Mouse (Mus musculus) heart, postnatal 0 days (tissue): ENCODE data around the gene B3gnt2. TPM values are rescaled to one million over a fixed set of nuclear protein-coding genes. Genes with fewer than 3 reads are reported as not detected.

ENCODE experiments used
- ATAC-seq: fragments of 200-750 bp; cut with Nextera tagmentation; 2 replicates; pipeline ENCODE4 v1.8.0; 2017; ENCODE audit warnings: low read depth, moderate number of reproducible peaks, moderate library complexity; ENCODE audit not compliant: insufficient read depth
- DNase-seq: peaks from one replicate; pipeline ENCODE4 v3.0.0-alpha.2; 2016; ENCODE audit warnings: low spot score
- H3K27ac ChIP-seq: fragments of 300-500 bp; sonication (generic); 2 replicates; pipeline ENCODE4 v1.5.1; 2014; ENCODE audit warnings: low read depth, mild to moderate bottlenecking
- H3K27me3 ChIP-seq: fragments of 300-500 bp; sonication (generic); 2 replicates; pipeline ENCODE4 v1.6.1; 2014; ENCODE audit warnings: low read length, mixed read lengths; ENCODE audit not compliant: control insufficient read depth, insufficient read depth
- H3K36me3 ChIP-seq: fragments of 300-500 bp; sonication (generic); replicated peaks from 2 replicates; pipeline ENCODE4 v1.6.1; 2014; ENCODE audit warnings: low read length, mixed read lengths; ENCODE audit not compliant: control insufficient read depth, insufficient read depth
- H3K4me1 ChIP-seq: fragments of 300-500 bp; sonication (generic); 2 replicates; pipeline ENCODE4 v1.6.1; 2014; ENCODE audit warnings: antibody characterized with exemption; ENCODE audit not compliant: control insufficient read depth, insufficient read depth
- H3K4me2 ChIP-seq: fragments of 300-500 bp; sonication (generic); 2 replicates; pipeline ENCODE4 v1.6.1; 2014; ENCODE audit warnings: low read depth, mild to moderate bottlenecking, low read length, moderate library complexity
- H3K4me3 ChIP-seq: fragments of 300-500 bp; sonication (generic); 2 replicates; pipeline ENCODE4 v1.5.1; 2014; ENCODE audit warnings: low read depth, low read length
- H3K9ac ChIP-seq: fragments of 300-500 bp; sonication (generic); replicated peaks from 2 replicates; pipeline ENCODE4 v1.6.1; 2014; ENCODE audit warnings: low read depth, low read length, mixed read lengths
- H3K9me3 ChIP-seq: fragments of 300-500 bp; sonication (generic); replicated peaks from 2 replicates; pipeline ENCODE4 v1.6.1; 2016; ENCODE audit warnings: low read length; ENCODE audit not compliant: control insufficient read depth
- CTCF ChIP-seq: IDR thresholded peaks from 2 replicates; pipeline ENCODE4 v1.5.1; 2016; ENCODE audit warnings: antibody characterized with exemption, control low read depth, low read depth
- EP300 ChIP-seq: IDR thresholded peaks from 2 replicates; pipeline ENCODE4 v1.6.1; 2016; ENCODE audit warnings: antibody characterized with exemption, low read depth
- WGBS: fragments of 180-500 bp; shearing (Covaris S2); extraction: QIAGEN DNeasy Blood & Tissue Kit; methylation state at CpG from one replicate; pipeline ENCODE4 v1.1.7; 2014; 5-methylcytosine and 5-hydroxymethylcytosine counted together
- polyA plus RNA-seq: library from polyadenylated mRNA; unstranded; fragments of >200 nt; fragmentation: Nextera tagmentation; extraction: Ambion mirVana; gene quantifications from 2 replicates; pipeline ENCODE4 v1.2.1, GENCODE M21; 2015
- total RNA-seq: library from RNA; depleted of rRNA; stranded (reverse); fragments of >200 nt; gene quantifications from 2 replicates; pipeline ENCODE4 v1.2.3, GENCODE M21; 2014; ENCODE audit warnings: low replicate concordance

The B3gnt2 gene
- total and polyA plus RNA-seq, 2 experiments from 2014 or later, result 5.9 to 22.6 TPM

DNA sequence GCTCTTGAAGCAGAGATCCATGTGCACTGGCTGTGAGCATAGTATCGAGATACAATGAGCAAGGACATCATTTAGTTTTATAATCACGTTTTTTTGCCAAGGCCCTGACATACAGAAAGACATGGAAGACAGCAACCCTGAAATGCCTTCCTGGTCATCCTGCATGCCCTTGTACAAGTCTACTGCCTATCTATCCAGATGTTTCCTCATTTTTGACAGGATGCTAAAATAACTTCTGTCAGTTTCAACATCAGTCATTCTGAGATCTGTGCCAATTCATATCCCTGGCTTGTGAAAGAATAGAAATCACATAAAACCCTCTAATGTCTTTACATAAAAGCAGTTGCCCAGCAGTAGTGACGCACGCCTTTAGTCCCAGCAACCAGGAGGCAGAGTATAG lies 36.4 kb upstream of the B3gnt2 start:
- Histone ChIP-seq H3K9ac (no peak overlapping the region), H3K9me3 (no peaks in the 10 kb centered on the region), H3K4me2 (no peak overlapping the region), H3K4me3 (no peak overlapping the region), H3K27ac (no peak overlapping the region), H3K4me1 (no peaks in the 10 kb centered on the region), H3K27me3 (no peaks in the 10 kb centered on the region), H3K36me3 (peaks cover 13% of the 10 kb centered on the region)
- no peak for DNase-seq
- ATAC-seq, result no peak
- TF ChIP-seq CTCF (no peak), EP300 (no peak)
- WGBS, result 79% methylated on average over 4 of the region's 4 CpGs

DNA sequence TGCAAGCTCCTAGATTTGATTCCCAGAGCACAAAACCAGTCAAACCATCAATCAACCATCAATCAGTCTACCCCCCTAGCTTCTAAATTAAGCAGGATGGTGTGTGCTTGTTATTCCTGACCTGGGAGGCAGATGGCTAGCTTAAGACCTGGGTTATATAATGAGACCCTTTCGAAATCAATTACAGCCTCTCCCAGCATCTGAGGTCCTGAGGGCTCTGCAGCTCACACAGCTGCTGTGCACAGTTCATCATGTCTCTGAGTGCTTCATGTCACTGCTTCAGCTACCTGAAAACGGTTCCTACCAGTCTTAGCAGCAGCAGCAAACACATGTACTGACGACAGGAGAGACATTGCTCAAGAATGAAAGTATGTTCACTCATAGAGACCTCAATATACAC lies 32.3 kb upstream of the B3gnt2 start:
- Histone ChIP-seq H3K4me3 (no peak overlapping the region), H3K36me3 (no peaks in the 10 kb centered on the region), H3K9ac (no peak overlapping the region), H3K4me1 (no peaks in the 10 kb centered on the region), H3K27ac (no peak overlapping the region), H3K27me3 (no peaks in the 10 kb centered on the region), H3K4me2 (no peak overlapping the region), H3K9me3 (no peaks in the 10 kb centered on the region)
- TF ChIP-seq EP300 (no peak), CTCF (no peak)
- ATAC-seq, result no peak
- DNase-seq, result no peak
- WGBS, result 70% methylated on average over 3 of the region's 3 CpGs

DNA sequence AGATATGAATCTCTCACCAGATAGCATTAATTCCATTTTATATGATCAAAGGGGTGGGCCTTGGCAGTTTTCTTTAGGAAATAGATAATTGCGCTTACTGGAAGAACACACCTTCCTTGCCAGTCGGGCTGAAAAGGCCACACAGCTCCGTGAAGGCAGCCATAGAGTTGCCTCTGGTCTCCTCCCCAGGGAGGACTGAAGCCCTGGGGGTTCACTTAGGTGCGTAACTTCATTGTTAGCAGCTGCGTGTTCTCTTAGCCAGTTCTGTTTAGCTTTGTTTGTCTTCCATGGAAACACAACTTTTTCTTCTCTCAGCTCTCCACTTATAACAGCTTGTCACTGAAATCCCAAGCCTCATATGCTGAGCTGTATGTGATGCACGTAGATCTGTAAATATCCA lies 31.7 kb upstream of the B3gnt2 start:
- DNase-seq, result no peak
- no peak overlapping the region for H3K4me2 ChIP-seq
- H3K27me3 ChIP-seq, result no peaks in the 10 kb centered on the region
- H3K4me1 ChIP-seq, result no peaks in the 10 kb centered on the region
- no peak overlapping the region for H3K27ac ChIP-seq
- no peak for ATAC-seq
- H3K9me3 ChIP-seq, result no peaks in the 10 kb centered on the region
- WGBS, result 63% methylated on average over 6 of the region's 6 CpGs
- H3K36me3 ChIP-seq, result no peaks in the 10 kb centered on the region
- no peak overlapping the region for H3K4me3 ChIP-seq
- H3K9ac ChIP-seq, result no peak overlapping the region
- TF ChIP-seq CTCF, result no peak
- no peak for TF ChIP-seq EP300

DNA sequence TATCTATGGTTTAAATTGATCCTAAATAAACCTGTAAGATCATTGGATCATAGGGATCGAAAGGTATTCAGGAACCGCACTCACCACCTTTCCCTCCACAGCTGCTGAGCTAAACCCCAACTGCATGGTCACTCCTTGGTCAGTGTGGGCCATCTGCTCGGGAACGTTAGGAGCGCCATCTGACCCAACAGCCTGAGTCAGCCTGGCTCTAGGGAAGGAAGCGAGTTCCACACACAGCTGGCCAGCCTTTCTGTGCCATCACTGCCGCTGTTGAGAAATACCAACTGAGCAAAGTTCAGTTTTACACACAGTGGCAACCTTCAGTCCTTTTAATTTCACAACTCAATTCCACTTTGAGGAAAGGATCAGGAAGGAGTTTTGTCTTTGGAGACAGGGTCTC lies 31.1 kb upstream of the B3gnt2 start:
- no peak for ATAC-seq
- H3K9me3 ChIP-seq, result no peaks in the 10 kb centered on the region
- H3K4me2 ChIP-seq, result no peak overlapping the region
- no peak overlapping the region for H3K27ac ChIP-seq
- H3K27me3 ChIP-seq, result no peaks in the 10 kb centered on the region
- no peak for TF ChIP-seq EP300
- no peaks in the 10 kb centered on the region for H3K4me1 ChIP-seq
- H3K4me3 ChIP-seq, result no peak overlapping the region
- H3K36me3 ChIP-seq, result no peaks in the 10 kb centered on the region
- WGBS, result 90% methylated on average over 7 of the region's 7 CpGs
- H3K9ac ChIP-seq, result no peak overlapping the region
- DNase-seq, result no peak

DNA sequence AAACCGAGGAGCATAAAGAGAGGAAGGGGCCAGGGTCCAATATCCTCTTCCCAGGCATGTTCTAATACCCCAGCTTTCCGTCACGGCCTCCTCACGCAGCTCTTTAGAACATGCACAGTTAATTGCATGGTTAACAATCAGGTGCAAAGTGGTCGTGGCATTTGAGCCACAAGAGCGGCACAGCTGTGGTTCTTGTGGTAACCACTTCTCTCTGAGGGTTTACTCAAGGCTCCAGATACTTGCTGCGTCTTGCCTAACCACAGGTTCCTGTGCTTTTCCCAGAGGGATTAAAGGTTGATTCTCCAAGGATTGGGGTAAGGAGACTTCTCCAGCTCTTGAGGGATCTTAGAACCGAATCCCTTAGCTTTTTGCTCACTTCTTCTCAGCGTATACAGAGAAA lies 30.5 kb upstream of the B3gnt2 start:
- H3K4me3 ChIP-seq, result no peak overlapping the region
- H3K9ac ChIP-seq, result no peak overlapping the region
- H3K36me3 ChIP-seq, result no peaks in the 10 kb centered on the region
- no peak overlapping the region for H3K27ac ChIP-seq
- no peak for DNase-seq
- TF ChIP-seq CTCF (no peak), EP300 (no peak)
- H3K9me3 ChIP-seq, result no peaks in the 10 kb centered on the region
- WGBS, result 79% methylated on average over 9 of the region's 9 CpGs
- no peak overlapping the region for H3K4me2 ChIP-seq
- H3K27me3 ChIP-seq, result no peaks in the 10 kb centered on the region
- H3K4me1 ChIP-seq, result no peaks in the 10 kb centered on the region
- no peak for ATAC-seq

DNA sequence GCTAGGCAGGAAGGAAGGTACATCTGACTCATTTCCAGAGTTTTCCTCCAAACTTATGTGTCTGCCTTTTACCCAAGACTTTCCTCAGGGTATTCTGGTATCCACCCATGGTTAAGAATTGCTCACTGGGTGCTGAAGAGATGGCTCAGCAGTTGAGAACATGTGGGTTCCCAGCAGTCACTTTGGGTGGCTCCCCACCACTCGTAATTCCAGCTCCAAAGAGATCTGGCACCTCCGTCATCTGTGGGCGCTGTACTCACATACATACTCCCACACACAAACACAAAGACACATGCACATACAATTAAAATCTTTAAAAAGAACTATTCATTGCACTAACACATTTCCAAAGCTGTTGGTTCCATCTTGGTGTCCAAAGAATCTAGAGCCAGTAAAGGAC lies 28.5 kb upstream of the B3gnt2 start:
- Histone ChIP-seq H3K27ac (no peak overlapping the region), H3K36me3 (no peaks in the 10 kb centered on the region), H3K4me3 (no peak overlapping the region), H3K27me3 (no peaks in the 10 kb centered on the region), H3K9ac (no peak overlapping the region), H3K4me1 (no peaks in the 10 kb centered on the region), H3K9me3 (no peaks in the 10 kb centered on the region), H3K4me2 (no peak overlapping the region)
- DNase-seq (no peak), ATAC-seq (no peak)
- WGBS, result 81% methylated on average over 3 of the region's 3 CpGs
- no peak for TF ChIP-seq EP300
